Mouse (Mus musculus) hindbrain, postnatal 0 days (tissue): ENCODE results near the gene Caskin2. TPM values are rescaled to one million over a fixed set of nuclear protein-coding genes. Genes with fewer than 3 reads are reported as not detected.

ENCODE experiments used
- ATAC-seq: fragments of 200-750 bp; cut with Nextera tagmentation; 2 replicates; pipeline ENCODE4 v1.8.0; 2017; ENCODE audit warnings: mild to moderate bottlenecking, moderate TSS enrichment, moderate library complexity
- DNase-seq: peaks from one replicate; pipeline ENCODE4 v3.0.0-alpha.2; 2015; ENCODE audit warnings: low spot score
- H3K27ac ChIP-seq: fragments of 300-500 bp; sonication (generic); 2 replicates; pipeline ENCODE4 v1.5.1; 2014; ENCODE audit warnings: mild to moderate bottlenecking
- H3K27me3 ChIP-seq: fragments of 300-500 bp; sonication (generic); 2 replicates; pipeline ENCODE4 v1.6.1; 2014; ENCODE audit warnings: low read length, mixed read lengths; ENCODE audit not compliant: insufficient read depth
- H3K36me3 ChIP-seq: fragments of 300-500 bp; sonication (generic); 2 replicates; pipeline ENCODE4 v1.6.1; 2014; ENCODE audit warnings: low read length, mixed read lengths; ENCODE audit not compliant: insufficient read depth
- H3K4me1 ChIP-seq: fragments of 300-500 bp; sonication (generic); 2 replicates; pipeline ENCODE4 v1.6.1; 2014; ENCODE audit warnings: antibody characterized with exemption, low read length, mixed read lengths; ENCODE audit not compliant: insufficient read depth
- H3K4me2 ChIP-seq: fragments of 300-500 bp; sonication (generic); 2 replicates; pipeline ENCODE4 v1.6.1; 2014; ENCODE audit warnings: low read depth, mild to moderate bottlenecking, low read length, moderate library complexity, mixed read lengths
- H3K4me3 ChIP-seq: fragments of 300-500 bp; sonication (generic); 2 replicates; pipeline ENCODE4 v1.5.1; 2014; ENCODE audit warnings: low read length
- H3K9ac ChIP-seq: fragments of 300-500 bp; sonication (generic); replicated peaks from 2 replicates; pipeline ENCODE4 v1.6.1; 2014; ENCODE audit warnings: mild to moderate bottlenecking, low read length, moderate library complexity, mixed read lengths
- H3K9me3 ChIP-seq: fragments of 300-500 bp; sonication (generic); 2 replicates; pipeline ENCODE4 v1.6.1; 2016; ENCODE audit warnings: low read length, mixed read lengths
- CTCF ChIP-seq: IDR thresholded peaks from 2 replicates; pipeline ENCODE4 v1.5.1; 2016; ENCODE audit warnings: antibody characterized with exemption, control low read depth, low read depth
- WGBS: fragments of 180-500 bp; shearing (Covaris S2); extraction: QIAGEN DNeasy Blood & Tissue Kit; methylation state at CpG from one replicate; pipeline ENCODE4 v1.1.7; 2014; 5-methylcytosine and 5-hydroxymethylcytosine counted together
- microRNA-seq, 2 experiments: library from miRNA; unstranded; fragments of <30 nt; microRNA quantifications; one replicate each; pipeline ENCODE4; 2016
- polyA plus RNA-seq: library from polyadenylated mRNA; unstranded; fragments of >200 nt; fragmentation: Nextera tagmentation; extraction: Ambion mirVana; gene quantifications from 2 replicates; pipeline ENCODE4 v1.2.1, GENCODE M21; 2015
- total RNA-seq: library from RNA; depleted of rRNA; stranded (reverse); fragments of >200 nt; gene quantifications from 2 replicates; pipeline ENCODE4 v1.2.3, GENCODE M21; 2014; rRNA removed

Gene Caskin2
- total and polyA plus RNA-seq, 2 experiments from 2014 or later, result 7.7 to 39.2 TPM

GRCm38 (mm10) chr11:115752653-115753052 lies 60.8 kb downstream of the Caskin2 start:
- no peak for ATAC-seq

GRCm38 (mm10) chr11:115751725-115752124 lies 61.7 kb downstream of the Caskin2 start:
- 57% methylated on average over 2 of the region's 2 CpGs for WGBS
- no peak overlapping the region for H3K4me3 ChIP-seq
- H3K9me3 ChIP-seq, result no peaks in the 10 kb centered on the region
- DNase-seq (no peak), ATAC-seq (no peak)
- H3K27me3 ChIP-seq, result no peaks in the 10 kb centered on the region
- H3K27ac ChIP-seq, result no peak overlapping the region
- TF ChIP-seq CTCF, result no peak
- H3K36me3 ChIP-seq, result no peaks in the 10 kb centered on the region
- H3K9ac ChIP-seq, result no peak overlapping the region
- H3K4me1 ChIP-seq, result no peaks in the 10 kb centered on the region
- no peak overlapping the region for H3K4me2 ChIP-seq

More at GRCm38 (mm10) chr11:115752653-115753052, 60.8 kb downstream of the Caskin2 start:
- no peak overlapping the region for H3K4me2 ChIP-seq
- H3K4me1 ChIP-seq, result no peaks in the 10 kb centered on the region
- H3K27ac ChIP-seq, result no peak overlapping the region
- WGBS, result 19% methylated on average over 7 of the region's 7 CpGs
- H3K4me3 ChIP-seq, result no peak overlapping the region
- H3K27me3 ChIP-seq, result no peaks in the 10 kb centered on the region
- no peak for TF ChIP-seq CTCF
- no peak for DNase-seq
- no peaks in the 10 kb centered on the region for H3K36me3 ChIP-seq
- no peak overlapping the region for H3K9ac ChIP-seq
- no peaks in the 10 kb centered on the region for H3K9me3 ChIP-seq

GRCm38 (mm10) chr11:115749834-115750233 lies 63.6 kb downstream of the Caskin2 start:
- Histone ChIP-seq H3K4me2 (no peak overlapping the region), H3K4me3 (no peak overlapping the region), H3K4me1 (no peaks in the 10 kb centered on the region), H3K27ac (no peak overlapping the region), H3K9ac (no peak overlapping the region), H3K36me3 (no peaks in the 10 kb centered on the region), H3K27me3 (no peaks in the 10 kb centered on the region), H3K9me3 (no peaks in the 10 kb centered on the region)
- WGBS, result 62% methylated on average over 5 of the region's 5 CpGs
- DNase-seq (no peak), ATAC-seq (no peak)
- no peak for TF ChIP-seq CTCF

Small RNA genes lying within 50 kb of the gene (microRNA-seq; reads per million reads assigned to microRNA genes)
- 0 to 1.2 reads per million in 2 experiments for gene Mir5621

Other genes with a start within 250 kb of the Caskin2 start
- 50.2 and 61.9 TPM in 2 replicates for gene Nup85, start 249.2 kb downstream of the Caskin2 start, total RNA-seq
- gene Nup85, start 249.2 kb downstream of the Caskin2 start, polyA plus RNA-seq, result 80.7 and 81.8 TPM in 2 replicates
- 33.6 and 45.9 TPM in 2 replicates for gene Mrps7, start 209.7 kb downstream of the Caskin2 start, total RNA-seq
- gene Mrps7, start 209.7 kb downstream of the Caskin2 start, polyA plus RNA-seq, result 78.8 and 86.7 TPM in 2 replicates
- 35.3 and 38.2 TPM in 2 replicates for gene Gga3, start 209.6 kb downstream of the Caskin2 start, total RNA-seq
- gene Gga3, start 209.6 kb downstream of the Caskin2 start, polyA plus RNA-seq, result 16.1 and 16.9 TPM in 2 replicates
- gene Mif4gd, start 200.7 kb downstream of the Caskin2 start, total RNA-seq, result 13.2 and 16.7 TPM in 2 replicates
- gene Mif4gd, start 200.7 kb downstream of the Caskin2 start, polyA plus RNA-seq, result 19.2 and 22.7 TPM in 2 replicates
- gene Slc25a19, start 185.3 kb downstream of the Caskin2 start, total RNA-seq, result 29.0 and 29.5 TPM in 2 replicates
- gene Slc25a19, start 185.3 kb downstream of the Caskin2 start, polyA plus RNA-seq, result 41.2 and 41.8 TPM in 2 replicates
- gene Grb2, start 105.0 kb downstream of the Caskin2 start, total RNA-seq, result 68.0 and 76.6 TPM in 2 replicates
- gene Grb2, start 105.0 kb downstream of the Caskin2 start, polyA plus RNA-seq, result 139 and 159 TPM in 2 replicates
- gene Tmem94, start 48.2 kb downstream of the Caskin2 start, total RNA-seq, result 42.4 and 42.6 TPM in 2 replicates
- 12.5 and 16.1 TPM in 2 replicates for gene Tmem94, start 48.2 kb downstream of the Caskin2 start, polyA plus RNA-seq
- 22.5 and 34.6 TPM in 2 replicates for gene Tsen54, start 1.1 kb upstream of the Caskin2 start, total RNA-seq
- gene Tsen54, start 1.1 kb upstream of the Caskin2 start, polyA plus RNA-seq, result 18.0 and 18.8 TPM in 2 replicates
- 1.6 and 2.1 TPM in 2 replicates for gene Llgl2, start 10.4 kb upstream of the Caskin2 start, total RNA-seq
- gene Llgl2, start 10.4 kb upstream of the Caskin2 start, polyA plus RNA-seq, result 1.5 and 1.8 TPM in 2 replicates
- 0.29 and 0.63 TPM in 2 replicates for gene Myo15b, start 44.8 kb upstream of the Caskin2 start, total RNA-seq
- gene Myo15b, start 44.8 kb upstream of the Caskin2 start, polyA plus RNA-seq, result 0.20 and 0.45 TPM in 2 replicates
- gene Smim5, start 86.3 kb upstream of the Caskin2 start, total RNA-seq, result 2.0 and 2.5 TPM in 2 replicates
- gene Smim5, start 86.3 kb upstream of the Caskin2 start, polyA plus RNA-seq, result 2.7 and 3.7 TPM in 2 replicates
- not detected in 2 replicates for gene Smim6, start 98.4 kb upstream of the Caskin2 start, total RNA-seq
- gene Smim6, start 98.4 kb upstream of the Caskin2 start, polyA plus RNA-seq, result 0.35 and 0.43 TPM in 2 replicates
- gene Sap30bp, start 119.6 kb upstream of the Caskin2 start, total RNA-seq, result 46.4 and 52.8 TPM in 2 replicates
- 39.2 and 42.8 TPM in 2 replicates for gene Sap30bp, start 119.6 kb upstream of the Caskin2 start, polyA plus RNA-seq
- 11.4 and 14.3 TPM in 2 replicates for gene Recql5, start 119.8 kb upstream of the Caskin2 start, total RNA-seq
- gene Recql5, start 119.8 kb upstream of the Caskin2 start, polyA plus RNA-seq, result 7.9 and 9.9 TPM in 2 replicates
- 1.7 and 3.1 TPM in 2 replicates for gene Itgb4, start 161.1 kb upstream of the Caskin2 start, total RNA-seq
- 2.2 and 2.8 TPM in 2 replicates for gene Itgb4, start 161.1 kb upstream of the Caskin2 start, polyA plus RNA-seq
- gene Galk1, start 199.1 kb upstream of the Caskin2 start, total RNA-seq, result 51.5 and 52.3 TPM in 2 replicates
- 60.3 and 61.7 TPM in 2 replicates for gene Galk1, start 199.1 kb upstream of the Caskin2 start, polyA plus RNA-seq
- 603 and 627 TPM in 2 replicates for gene H3f3b, start 214.3 kb upstream of the Caskin2 start, total RNA-seq
- 2,179 and 2,253 TPM in 2 replicates for gene H3f3b, start 214.3 kb upstream of the Caskin2 start, polyA plus RNA-seq
- gene Unk, start 216.7 kb upstream of the Caskin2 start, total RNA-seq, result 47.1 and 50.2 TPM in 2 replicates
- gene Unk, start 216.7 kb upstream of the Caskin2 start, polyA plus RNA-seq, result 22.8 and 24.5 TPM in 2 replicates